Mouse (Mus musculus) ovary, adult 18-20 months (tissue): ENCODE results near the gene Asic5.

Experiments used
- DNase-seq: peaks from one replicate; pipeline ENCODE4 v3.0.0; 2022; ENCODE audit warnings: low spot score, mixed read lengths

Gene Asic5

DNA sequence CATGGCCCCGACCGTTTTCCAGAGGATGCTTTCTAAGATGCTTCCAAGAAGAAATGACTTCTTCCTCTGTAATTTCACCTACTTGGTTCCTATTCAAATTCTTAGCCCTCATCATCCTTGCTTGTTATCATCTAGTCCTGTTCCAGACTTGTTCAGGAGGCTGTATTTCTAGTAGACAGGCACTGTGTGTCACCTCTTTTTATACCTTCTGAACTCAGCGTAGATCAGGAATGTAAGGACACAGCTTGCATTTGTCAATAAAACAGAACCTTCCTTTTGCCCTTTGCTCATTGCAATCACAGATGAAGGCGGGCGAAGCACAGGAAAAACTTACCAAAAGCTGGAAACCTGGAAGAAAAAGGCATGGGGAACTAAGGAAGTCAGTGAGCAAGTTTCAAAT is at the start of gene Asic5:
Asic5 (plus strand) TSS at position 301 of the 400 bp plus-strand sequence.
- DNase-seq: no peak

DNA sequence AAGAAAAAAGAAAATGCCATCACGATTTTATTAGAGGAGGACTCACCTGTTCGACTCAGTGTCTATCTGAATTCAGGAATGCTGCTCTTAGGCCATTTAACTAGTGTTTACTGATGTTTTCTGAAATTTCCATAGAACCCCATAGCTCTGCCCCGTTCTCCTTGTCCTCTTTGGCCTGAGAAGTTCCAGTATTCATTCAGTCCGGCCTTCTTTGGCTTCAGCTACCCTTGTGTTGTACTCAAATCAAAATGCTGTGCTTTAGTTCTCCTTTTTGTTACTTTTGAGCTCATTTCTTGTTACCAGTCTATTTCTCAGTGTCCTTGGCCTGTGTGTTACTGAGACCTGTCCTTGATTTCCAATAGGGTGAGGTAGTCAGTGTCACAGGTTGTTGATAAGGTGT is 48.7 kb upstream of the Asic5 start:
- DNase-seq: no peak

DNA sequence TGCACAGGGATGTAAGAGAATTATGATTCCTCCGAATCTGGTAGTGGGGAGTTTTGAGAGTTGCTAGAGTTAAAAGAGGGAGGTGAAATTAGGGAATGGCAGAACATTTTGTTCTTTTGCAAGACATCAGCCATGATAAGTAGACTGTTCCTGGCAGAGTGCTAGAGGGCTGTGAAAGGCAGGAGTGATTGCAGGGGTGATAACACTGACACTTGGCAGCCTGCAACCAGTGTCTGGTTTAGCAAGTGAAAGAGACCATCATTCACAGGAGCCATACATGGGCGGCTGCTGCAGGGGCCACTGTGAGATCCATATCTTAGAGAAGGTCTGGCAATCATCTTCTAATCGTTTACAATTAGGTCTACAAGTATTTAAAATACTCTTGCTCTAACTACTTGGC is 43.2 kb upstream of the Asic5 start:
- DNase-seq: peak; percentile 37

- DNase-seq: no peak
These were observed 39.7 kb upstream of the Asic5 start for GRCm38 (mm10) chr3:81942341-81942740.

- DNase-seq: no peak
These were observed 39.0 kb upstream of the Asic5 start for GRCm38 (mm10) chr3:81943097-81943496.

- no peak for DNase-seq
These were observed 37.2 kb upstream of the Asic5 start for GRCm38 (mm10) chr3:81944851-81945393.

DNA sequence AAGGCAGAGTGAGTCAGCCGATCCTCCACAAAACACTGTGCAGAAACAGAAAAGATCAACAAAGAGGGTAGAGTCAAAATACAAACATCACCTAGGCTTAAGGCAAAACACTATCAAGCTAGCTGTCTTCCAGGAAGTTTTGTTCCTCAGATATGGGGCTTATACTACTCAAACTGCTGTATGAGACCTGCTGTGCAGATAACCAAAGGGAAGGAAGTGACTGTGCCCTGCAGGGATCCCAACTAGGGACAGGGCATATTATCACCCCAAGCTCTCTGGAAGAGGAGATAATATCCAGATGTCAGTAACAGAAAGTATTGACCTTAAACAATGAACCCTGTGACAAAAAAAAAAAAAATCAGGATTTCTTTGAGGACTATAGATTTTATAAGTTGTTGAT is 33.0 kb upstream of the Asic5 start:
- DNase-seq: no peak

DNA sequence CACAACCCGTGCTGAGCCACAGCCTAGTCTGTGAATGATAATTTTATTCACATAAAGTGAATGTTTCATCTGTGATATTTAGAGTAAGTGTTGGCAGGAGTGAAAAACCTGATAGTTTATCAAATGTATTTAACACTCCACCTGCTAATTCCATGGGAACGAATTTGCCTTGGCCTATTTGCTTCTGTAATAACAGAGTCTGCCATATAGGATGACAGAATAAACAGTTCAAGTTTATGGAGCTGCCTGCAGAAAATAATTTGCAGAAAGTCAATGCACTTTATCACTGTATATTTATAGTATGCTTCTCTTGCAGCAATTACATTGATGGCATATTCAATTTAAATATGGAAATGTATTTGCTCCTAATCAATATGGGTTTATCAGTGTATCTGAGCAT is 30.3 kb upstream of the Asic5 start:
- no peak for DNase-seq

- no peak for DNase-seq
These were observed 24.6 kb upstream of the Asic5 start for GRCm38 (mm10) chr3:81957484-81957883.

DNA sequence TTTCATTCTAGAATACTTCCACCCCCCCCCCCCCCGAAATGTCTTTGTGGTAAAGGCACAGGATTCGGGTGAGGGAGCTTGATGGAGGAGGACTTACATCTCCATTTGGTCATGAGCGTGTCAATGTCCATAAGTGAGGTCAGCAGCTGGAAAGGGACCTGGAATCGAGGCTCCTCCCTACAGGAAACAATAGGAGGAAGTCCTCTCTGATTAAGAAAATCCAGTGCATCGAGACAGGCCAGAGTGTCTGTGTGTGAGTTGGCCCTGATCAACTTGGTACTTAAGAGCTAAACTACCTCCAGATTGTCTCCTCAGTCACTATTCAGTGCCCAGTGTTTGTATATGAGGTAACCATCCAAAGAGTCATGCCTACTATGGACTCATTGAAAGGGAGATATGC is 20.8 kb upstream of the Asic5 start:
- DNase-seq: no peak

GRCm38 (mm10) chr3:81963768-81964167 is 18.3 kb upstream of the Asic5 start:
- no peak for DNase-seq

DNA sequence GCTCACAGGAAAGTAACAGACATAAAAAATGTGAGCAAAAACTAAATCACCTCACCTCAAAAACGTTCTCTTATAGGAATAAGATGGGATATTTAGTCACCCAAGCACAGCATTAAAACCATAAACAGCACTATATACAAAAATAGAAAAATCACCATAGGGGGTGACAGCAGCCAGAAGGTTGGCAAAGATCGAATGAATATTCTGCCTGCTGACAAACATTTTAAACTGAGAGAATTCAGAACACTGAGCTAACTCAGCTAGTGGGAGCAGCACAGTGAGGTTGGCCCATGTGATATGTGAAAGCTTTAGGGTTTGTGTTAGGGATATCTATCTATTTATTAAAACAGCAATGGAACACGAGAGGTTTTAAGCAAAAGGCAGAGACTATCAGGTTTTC is 17.5 kb upstream of the Asic5 start:
- DNase-seq: no peak

DNA sequence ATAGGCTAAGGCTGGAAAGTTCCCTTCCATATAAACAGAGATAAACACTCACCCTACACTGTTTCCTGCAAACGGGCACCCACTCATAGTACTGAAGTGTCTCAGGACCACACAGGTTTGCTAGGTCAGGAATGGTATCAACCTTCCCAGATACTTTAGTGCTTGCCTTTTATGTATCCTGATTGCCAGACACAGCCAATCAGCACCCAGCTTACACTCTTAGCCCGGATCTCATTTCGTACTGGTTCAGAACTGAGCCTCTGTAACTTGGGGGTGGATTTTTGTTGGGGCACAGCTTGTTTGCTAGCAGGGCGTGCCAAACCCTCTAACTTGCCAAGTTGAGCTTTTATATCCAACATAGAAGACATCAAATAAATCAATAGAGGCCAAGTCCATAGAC is 6.5 kb upstream of the Asic5 start:
- no peak for DNase-seq

- DNase-seq: no peak
These were observed 6.0 kb upstream of the Asic5 start, which contains the start of gene Tdo2 for GRCm38 (mm10) chr3:81976102-81976501. Tdo2 (minus strand) TSS chr3:81976202.

DNA sequence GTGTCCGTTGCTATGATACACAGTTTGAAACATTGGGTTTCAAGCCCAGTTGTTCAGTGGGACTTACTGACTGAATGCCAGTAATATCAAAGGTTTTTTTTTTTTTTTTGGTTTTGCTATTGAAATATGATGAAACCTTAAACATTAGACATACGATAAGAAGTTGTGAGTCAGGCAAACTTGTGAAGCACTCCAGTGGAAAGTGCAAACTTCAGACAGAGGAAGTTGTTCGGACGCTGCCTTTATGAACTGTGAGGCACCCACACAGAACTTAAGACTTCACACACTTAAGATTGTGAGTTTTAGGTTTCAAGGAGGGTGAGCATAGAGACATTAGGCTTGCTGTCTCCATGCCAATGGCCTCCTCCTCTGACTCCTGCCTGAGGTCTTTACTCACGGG is 514 bp upstream of the Asic5 start:
- no peak for DNase-seq

GRCm38 (mm10) chr3:81983120-81983895 is 1.2 kb downstream of the Asic5 start:
- no peak for DNase-seq

- no peak for DNase-seq
These were observed 3.0 kb downstream of the Asic5 start for GRCm38 (mm10) chr3:81985100-81985499.

DNA sequence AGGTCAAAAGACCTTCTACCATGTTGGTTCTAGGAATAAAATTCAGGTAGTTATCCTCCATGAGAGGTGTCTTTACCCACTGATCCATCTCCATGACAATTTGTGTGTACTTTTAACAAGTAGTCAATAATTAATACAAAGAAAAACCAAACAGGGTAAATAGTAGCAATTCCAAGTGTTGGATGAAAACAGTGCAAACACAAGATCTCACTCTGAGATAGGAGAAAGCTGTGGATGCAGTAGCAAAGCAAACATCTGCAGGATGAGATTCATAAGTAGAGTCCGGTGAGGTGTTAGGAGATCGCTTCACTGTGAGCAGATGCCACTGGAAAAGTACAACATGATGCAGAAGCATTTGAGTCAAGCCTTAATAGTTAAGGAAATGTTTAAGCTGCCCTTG is 4.0 kb downstream of the Asic5 start:
- no peak for DNase-seq

DNA sequence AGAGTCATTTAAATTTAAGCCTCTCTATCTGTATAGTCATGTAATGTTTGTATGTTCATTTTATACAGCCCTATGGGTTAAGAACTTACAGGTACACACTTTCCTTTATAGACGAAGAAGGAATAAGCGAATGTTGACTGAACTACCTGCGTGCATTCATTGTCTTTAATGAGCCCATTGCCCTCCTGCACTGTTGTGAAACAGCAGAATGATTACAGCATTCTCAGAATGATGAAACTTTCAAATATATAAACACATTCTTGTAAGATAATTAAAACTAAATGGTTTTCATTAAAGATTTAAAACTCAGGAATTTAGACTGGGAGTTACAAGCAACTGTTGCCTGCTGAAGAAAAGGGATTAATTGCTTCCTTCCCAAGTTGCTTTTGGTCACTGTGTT is 5.5 kb downstream of the Asic5 start:
- DNase-seq: no peak

DNA sequence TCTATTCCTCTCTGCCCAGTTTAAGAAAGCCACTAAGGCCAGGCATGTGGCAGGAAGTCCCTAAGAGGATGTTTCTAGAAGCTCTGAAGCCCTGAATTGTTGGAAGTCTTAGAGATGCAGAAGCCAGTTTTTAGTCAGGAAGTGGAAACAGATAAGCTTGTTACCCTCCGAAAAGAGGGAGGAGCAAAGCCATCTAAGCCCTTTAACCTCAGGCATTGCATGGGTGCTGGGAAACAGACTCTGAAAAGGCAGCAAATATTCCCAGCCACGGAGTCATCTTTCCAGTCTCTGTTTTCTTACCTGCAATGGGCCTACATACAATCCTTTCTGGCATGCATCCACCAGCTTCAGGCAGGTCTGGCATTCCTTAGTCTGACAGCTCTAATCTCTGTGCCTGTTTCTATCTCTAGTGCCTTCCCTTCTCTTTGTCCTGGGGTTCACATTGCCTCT is 7.6 kb downstream of the Asic5 start:
- DNase-seq: no peak

DNA sequence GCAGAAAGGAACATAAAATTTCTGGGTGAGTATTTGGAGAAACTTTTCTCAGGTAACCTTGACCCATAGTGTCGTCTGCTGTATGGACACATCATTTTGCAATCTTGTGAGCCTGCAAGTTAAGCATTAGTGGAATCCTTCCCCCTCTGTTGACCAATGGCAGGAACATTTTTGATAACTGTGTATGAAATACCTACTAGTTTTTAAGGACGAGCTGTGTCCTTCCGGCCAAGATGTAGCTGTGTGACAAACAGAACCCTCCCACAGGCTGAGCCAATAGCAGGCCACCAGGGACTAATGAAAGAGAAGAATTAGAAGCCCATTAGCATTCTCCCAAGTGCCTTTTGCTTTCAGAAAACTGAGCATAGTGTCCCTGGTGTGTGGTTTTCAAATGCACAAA is 8.4 kb downstream of the Asic5 start:
- DNase-seq: no peak

DNA sequence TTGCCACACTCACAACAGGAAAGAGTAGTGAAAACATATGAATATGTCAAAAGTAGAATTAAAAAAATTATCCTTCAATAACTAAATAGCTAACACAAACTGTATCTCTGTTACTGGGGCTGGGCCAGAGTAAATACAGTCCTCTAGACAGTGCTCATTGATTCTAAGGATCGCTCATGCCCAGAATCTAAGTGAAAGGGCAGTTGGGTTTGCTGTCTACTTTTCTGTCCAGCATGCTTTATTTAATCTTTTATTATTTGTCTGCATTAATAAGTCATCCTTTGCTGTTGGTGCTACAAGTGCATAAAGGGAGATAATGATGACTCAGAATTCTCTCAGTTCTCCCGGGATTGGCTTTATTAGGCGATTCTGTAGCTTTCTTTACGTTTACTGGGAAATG is 13.3 kb downstream of the Asic5 start:
- DNase-seq: no peak

DNA sequence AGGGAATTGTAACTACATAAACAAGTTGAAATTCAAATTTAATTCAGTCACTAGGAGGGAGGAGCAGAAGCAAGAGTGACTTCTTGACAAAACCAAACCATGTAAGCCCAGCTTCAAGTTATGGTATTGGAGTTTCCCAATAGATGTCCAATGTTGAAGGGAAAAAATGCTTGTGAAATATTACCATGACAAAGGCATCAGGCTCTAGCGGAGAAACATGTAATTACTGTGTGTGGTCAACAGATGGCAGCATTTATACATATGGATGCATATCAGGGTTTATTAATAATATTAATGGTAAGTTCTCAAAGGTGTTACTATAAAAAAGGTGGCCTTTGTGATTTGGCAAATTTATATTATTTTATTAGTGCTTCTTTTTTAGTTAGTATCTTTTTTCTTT is 13.9 kb downstream of the Asic5 start:
- no peak for DNase-seq

GRCm38 (mm10) chr3:82007002-82007401 is 24.9 kb downstream of the Asic5 start:
- DNase-seq: no peak
